Mouse (Mus musculus) cerebellum, adult 2 months (tissue): ENCODE results near the gene Sgta. TPM values are rescaled to one million over a fixed set of nuclear protein-coding genes. Genes with fewer than 3 reads are reported as not detected.
"Not testable (repeated sequence)": the region's sequence is repeated elsewhere in the genome, so short reads cannot be mapped to it uniquely, and the experiment has no call there.

ENCODE experiments used
- DNase-seq, 2 experiments: peaks; one replicate each; pipeline ENCODE4 v3.0.0; 2021
- H3K27ac ChIP-seq: fragments of 200-500 bp; 2 replicates; pipeline ENCODE4 v1.5.1; 2012; ENCODE audit warnings: low read length, control low read depth, inconsistent platforms; ENCODE audit not compliant: insufficient read depth
- H3K27me3 ChIP-seq: fragments of 200-500 bp; 2 replicates; pipeline ENCODE4 v1.6.1; 2012; ENCODE audit warnings: inconsistent platforms, mild to moderate bottlenecking, low read length, moderate library complexity; ENCODE audit not compliant: control insufficient read depth, insufficient read depth
- H3K4me1 ChIP-seq: fragments of 200-500 bp; 2 replicates; pipeline ENCODE4 v1.6.1; 2011; ENCODE audit warnings: low read length; ENCODE audit not compliant: control insufficient read depth, insufficient read depth
- H3K4me3 ChIP-seq: fragments of 200-500 bp; replicated peaks from 2 replicates; pipeline ENCODE3; 2011; ENCODE audit warnings: mild to moderate bottlenecking, low read depth, low read length, control low read depth; ENCODE audit not compliant: insufficient read depth
- CTCF ChIP-seq: fragments of 200-500 bp; IDR thresholded peaks from 2 replicates; pipeline ENCODE4 v1.5.1; 2011; ENCODE audit warnings: low read depth, mild to moderate bottlenecking, control low read depth, low read length, moderate library complexity, borderline replicate concordance; ENCODE audit not compliant: insufficient read depth
- POLR2A ChIP-seq: fragments of 200-500 bp; IDR thresholded peaks from 2 replicates; pipeline ENCODE4 v1.6.1; 2011; ENCODE audit warnings: low read length, control low read depth, borderline replicate concordance; ENCODE audit not compliant: insufficient read depth
- WGBS: fragments of 180-500 bp; shearing (Covaris S2); methylation state at CpG from one replicate; pipeline ENCODE4 v1.1.7; 2018; 5-methylcytosine and 5-hydroxymethylcytosine counted together
- polyA plus RNA-seq: library from polyadenylated mRNA; depleted of rRNA; stranded (reverse); fragments of >200 nt; gene quantifications from 2 replicates; pipeline ENCODE4 v1.2.3, GENCODE M21; 2012

Sgta gene
- polyA plus RNA-seq, 1 experiment, result 231 TPM

DNA sequence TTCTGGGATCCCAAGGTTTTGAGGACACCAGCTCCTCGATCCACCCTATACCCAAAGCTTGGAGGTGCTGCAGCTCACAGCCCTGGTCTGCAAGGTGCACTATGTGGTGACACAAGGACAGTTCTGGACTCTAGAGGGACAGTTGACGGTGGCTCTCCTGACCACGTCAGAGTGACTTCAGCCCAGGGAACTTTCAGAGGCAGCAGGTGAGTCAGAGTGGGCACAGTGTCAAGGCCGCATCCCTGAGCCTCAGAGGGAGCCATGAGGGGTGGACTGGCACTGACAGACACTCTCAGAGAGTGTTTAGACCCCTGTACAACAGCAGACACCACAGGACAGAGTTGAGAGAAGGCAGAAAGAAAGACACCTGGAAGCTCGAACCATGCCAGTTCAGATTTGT, 7.4 kb downstream of the Sgta start:
- DNase-seq, result no peak
- H3K4me1 ChIP-seq, result peaks cover 45% of the 10 kb centered on the region
- no peak overlapping the region for H3K4me3 ChIP-seq
- WGBS, result 49% methylated on average over 5 of the region's 5 CpGs
- H3K27ac ChIP-seq, result no peak overlapping the region
- TF ChIP-seq CTCF (no peak), POLR2A (no peak)
- H3K27me3 ChIP-seq, result no peaks in the 10 kb centered on the region

DNA sequence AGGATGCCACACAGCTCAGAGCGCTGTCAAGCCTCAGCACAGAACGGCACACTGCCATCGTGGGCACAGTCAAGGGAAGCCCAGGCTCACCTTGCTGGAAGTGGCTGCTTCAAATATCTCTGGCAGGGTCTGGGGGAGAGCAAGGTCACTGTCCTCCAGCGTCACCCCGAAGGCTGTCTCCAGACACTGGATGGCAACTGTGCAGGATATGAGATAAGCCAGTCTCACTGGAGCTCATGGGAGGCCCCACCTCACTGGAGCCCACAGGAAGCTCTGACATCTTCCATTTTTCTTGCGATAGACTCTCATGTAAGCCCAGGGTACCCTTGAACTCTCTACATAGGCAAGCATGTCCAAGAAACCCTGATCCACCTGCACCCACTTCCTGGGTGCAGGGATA, 8.8 kb downstream of the Sgta start:
- Histone ChIP-seq H3K4me3 (no peak overlapping the region), H3K27me3 (no peaks in the 10 kb centered on the region), H3K27ac (no peak overlapping the region), H3K4me1 (peaks cover 32% of the 10 kb centered on the region)
- no peak for TF ChIP-seq CTCF
- no peak for TF ChIP-seq POLR2A
- DNase-seq, result no peak
- WGBS, result 95% methylated on average over 6 of the region's 6 CpGs

DNA sequence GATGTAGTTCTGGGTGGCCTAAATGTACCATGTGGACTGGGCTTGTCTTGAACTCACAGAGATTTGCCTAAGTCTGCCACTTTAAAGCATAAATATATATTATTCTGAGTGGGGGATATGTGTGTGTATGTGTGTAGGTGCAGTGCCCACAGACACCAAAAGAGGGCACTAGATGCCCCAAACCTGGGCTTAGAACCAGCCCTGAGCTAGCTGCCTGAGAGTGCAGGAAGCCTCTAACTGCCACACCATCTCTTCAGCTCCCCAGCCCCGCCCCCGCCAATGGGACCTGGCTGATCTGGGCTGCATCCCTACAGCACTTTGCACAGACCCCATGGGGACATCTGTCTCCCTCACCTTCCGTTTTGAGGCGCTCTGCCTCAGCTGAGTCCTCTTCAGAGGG, 9.3 kb downstream of the Sgta start:
- TF ChIP-seq CTCF, result peak; percentile 45
- TF ChIP-seq POLR2A, result no peak
- no peak for DNase-seq
- Histone ChIP-seq H3K27me3 (no peaks in the 10 kb centered on the region), H3K27ac (no peak overlapping the region), H3K4me3 (no peak overlapping the region), H3K4me1 (peaks cover 28% of the 10 kb centered on the region; the same call in 1 of the 2 replicates)
- WGBS, result 83% methylated on average over 4 of the region's 4 CpGs

DNA sequence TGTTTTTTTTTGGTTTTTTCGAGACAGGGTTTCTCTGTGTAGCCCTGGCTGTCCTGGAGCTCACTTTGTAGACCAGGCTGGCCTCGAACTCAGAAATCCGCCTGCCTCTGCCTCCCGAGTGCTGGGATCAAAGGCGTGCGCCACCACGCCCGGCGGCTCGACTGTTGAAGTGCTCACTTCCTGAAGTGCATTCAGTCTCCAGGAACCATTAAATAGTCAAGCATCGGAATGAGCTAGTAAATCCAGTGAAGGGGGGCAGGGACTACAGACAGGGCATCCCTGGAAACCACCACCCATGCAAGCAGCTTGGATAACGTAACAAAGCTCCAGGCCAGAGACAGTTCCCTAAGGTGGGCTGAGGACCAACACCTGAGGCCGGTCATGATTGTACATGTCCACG, 14.7 kb downstream of the Sgta start:
- not testable (repeated sequence) for H3K27ac ChIP-seq, DNase-seq, H3K4me1 ChIP-seq, H3K27me3 ChIP-seq, H3K4me3 ChIP-seq
- WGBS, result 93% methylated on average over 14 of the region's 14 CpGs

DNA sequence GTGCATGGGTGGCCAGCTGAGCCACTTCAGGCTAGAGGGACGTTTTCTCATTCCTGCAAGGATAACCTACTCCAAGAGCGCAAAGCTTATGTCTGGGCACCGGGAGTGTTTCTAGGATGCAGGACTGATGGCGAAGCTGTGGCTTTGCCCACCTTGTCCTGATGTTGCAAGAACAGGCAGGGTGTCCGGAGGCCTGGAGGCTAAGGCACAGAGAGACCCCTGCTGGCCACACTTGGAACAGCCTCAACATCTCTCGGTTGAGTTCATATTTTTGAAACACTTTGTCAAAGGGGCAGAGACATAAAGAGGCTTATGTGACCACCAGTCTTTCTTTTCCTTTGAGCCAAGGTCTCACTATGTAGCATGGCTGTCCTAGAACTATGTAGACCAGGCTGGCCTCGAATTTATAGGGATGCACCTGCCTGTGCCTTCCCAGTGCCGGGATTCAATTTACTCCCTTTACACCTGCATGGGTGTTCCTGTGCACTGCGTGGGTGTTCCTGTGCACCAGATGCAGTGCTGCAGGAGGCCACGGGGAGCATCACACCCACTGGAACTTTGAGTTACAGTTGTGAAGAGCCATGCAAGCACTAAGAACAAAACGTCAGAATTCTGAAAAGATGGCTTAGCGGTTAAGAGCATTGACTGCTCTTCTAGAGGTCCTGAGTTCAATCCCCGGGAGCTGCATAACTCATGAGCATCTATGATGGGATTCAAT, 18.4 kb downstream of the Sgta start:
- WGBS, result 26% methylated on average over 13 of the region's 13 CpGs
- H3K27ac ChIP-seq, result no peak overlapping the region
- H3K4me1 ChIP-seq, result 0 out of 2 replicates have a peak, but pooled peaks cover 6% of the 10 kb centered on the region
- H3K4me3 ChIP-seq, result no peak overlapping the region
- DNase-seq, result peak; percentile 72 to 84
- H3K27me3 ChIP-seq, result no peaks in the 10 kb centered on the region
- TF ChIP-seq POLR2A, result no peak
- peak; percentile 93 for TF ChIP-seq CTCF

DNA sequence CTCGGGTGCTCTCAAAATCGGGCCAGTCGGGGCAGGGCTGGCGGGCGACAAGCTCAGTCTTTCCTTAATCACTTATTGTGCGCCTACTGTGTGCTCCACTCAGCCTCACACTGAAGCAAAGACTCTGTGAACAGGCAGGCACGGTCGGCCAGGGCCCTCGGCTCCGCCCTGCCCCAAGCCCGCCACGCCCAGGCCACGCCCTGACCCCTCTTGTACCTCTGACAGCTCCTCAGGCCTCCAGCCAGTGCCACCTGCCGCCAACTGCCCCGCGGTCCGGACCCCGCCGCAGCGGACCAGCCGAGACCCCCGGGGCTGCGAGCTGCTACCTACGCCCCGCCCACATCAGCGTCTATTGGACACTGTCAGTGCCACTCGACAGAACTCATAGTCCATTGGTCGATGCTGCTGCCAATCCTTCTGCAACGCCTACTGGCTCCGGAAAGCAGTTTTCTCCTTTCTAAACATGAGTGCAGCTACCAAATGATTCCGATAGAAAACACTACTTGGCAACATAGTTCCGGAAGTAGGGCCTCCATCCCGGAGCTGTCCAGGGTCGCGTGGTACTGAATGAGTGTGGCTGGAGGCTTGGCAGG, 22.9 kb downstream of the Sgta start, which contains the start of gene Slc39a3:
Gene Slc39a3 (minus strand): TSS at position 439 of the 593 bp plus-strand sequence.
- no peak for TF ChIP-seq CTCF
- peak; percentile 77 for TF ChIP-seq POLR2A
- H3K4me1 ChIP-seq, result peaks cover 18% of the 10 kb centered on the region
- peak; percentile 98 to 100 for DNase-seq
- H3K27me3 ChIP-seq, result no peaks in the 10 kb centered on the region
- H3K4me3 ChIP-seq, result peak within 1 kb of the TSS; percentile 83
- under 1% methylated on average over 35 of the region's 35 CpGs for WGBS
- H3K27ac ChIP-seq, result peak within 1 kb of the TSS; percentile 30; the same call in 1 of the 2 replicates

DNA sequence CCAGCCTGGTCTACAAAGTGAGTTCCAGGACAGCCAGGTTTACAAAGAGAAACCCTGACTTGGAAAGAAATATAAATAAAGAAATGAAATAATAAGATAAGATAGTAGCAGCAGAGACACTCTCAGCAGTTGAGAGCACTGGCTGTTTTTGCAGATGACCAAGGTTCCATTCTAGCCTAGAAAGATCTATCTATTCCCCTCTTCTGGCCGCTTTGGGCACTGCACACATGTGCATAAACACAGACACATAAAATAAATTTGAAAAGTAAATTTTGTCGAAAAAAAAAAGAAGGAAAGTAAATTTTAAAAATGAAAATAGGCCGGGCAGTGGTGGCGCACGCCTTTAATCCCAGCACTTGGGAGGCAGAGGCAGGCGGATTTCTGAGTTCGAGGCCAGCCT, 23.7 kb downstream of the Sgta start:
- 80% methylated on average over 7 of the region's 7 CpGs for WGBS
- TF ChIP-seq POLR2A, result no peak
- TF ChIP-seq CTCF, result 0 out of 2 replicates have a peak, but pooled peaks have one; percentile 5
- Histone ChIP-seq H3K4me1 (peaks cover 18% of the 10 kb centered on the region), H3K27ac (no peak overlapping the region), H3K4me3 (no peak overlapping the region), H3K27me3 (no peaks in the 10 kb centered on the region)
- DNase-seq, result no peak

DNA sequence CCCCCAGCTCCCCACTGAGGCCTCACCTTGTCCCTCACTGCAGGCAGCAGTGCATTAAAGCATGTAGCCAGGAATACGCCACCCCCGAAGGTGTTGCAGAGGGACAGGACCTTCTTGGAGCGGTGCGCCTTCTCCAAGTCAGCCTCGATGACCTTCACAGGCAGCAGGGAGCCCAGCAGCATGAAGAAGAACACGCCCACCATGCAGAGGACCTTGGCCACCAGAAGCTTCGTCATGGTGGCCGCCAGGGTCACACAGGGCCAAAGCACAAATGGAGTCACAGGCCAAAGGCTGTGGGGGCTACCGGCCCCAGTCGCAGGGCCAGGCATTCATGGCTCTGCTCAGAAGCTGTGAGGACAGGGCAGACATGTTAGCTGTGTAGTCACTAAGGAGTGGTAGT, 26.4 kb downstream of the Sgta start:
- no peak overlapping the region for H3K27ac ChIP-seq
- WGBS, result 75% methylated on average over 10 of the region's 10 CpGs
- TF ChIP-seq CTCF (no peak), POLR2A (no peak)
- DNase-seq, result no peak
- H3K4me3 ChIP-seq, result no peak overlapping the region
- H3K4me1 ChIP-seq, result peaks cover 34% of the 10 kb centered on the region
- no peaks in the 10 kb centered on the region for H3K27me3 ChIP-seq
